Mouse (Mus musculus) layer of hippocampus, postnatal 14 days (tissue): Measurements from ENCODE around the gene Slx. TPM values are rescaled to one million over a fixed set of nuclear protein-coding genes. Genes with fewer than 3 reads are reported as not detected.
"Not testable (repeated sequence)": the region's sequence is repeated elsewhere in the genome, so short reads cannot be mapped to it uniquely, and the experiment has no call there.

Source experiments
- DNase-seq, 2 experiments: peaks; one replicate each; pipeline ENCODE4 v3.0.0; 2021 to 2022; ENCODE audit warnings: low spot score in 2 of 2, mixed read lengths in 1 of 2
- long read RNA-seq, 2 experiments: library from polyadenylated mRNA; stranded (forward); transcript quantifications; one replicate each; pipeline ENCODE4 v2.0.0; 2021
- microRNA-seq, 2 experiments: library from miRNA; unstranded; fragments of <30 nt; microRNA quantifications; one replicate each; pipeline ENCODE4 v1.2.0; 2021
- total RNA-seq, 2 experiments: library from RNA; stranded (reverse); gene quantifications; 2 replicates each; pipeline ENCODE4 v1.2.3; 2021

Slx gene
- total RNA-seq = not detected
- long read RNA-seq, experiment 1 = 0 reads
- long read RNA-seq, experiment 2 = 0 reads

DNA sequence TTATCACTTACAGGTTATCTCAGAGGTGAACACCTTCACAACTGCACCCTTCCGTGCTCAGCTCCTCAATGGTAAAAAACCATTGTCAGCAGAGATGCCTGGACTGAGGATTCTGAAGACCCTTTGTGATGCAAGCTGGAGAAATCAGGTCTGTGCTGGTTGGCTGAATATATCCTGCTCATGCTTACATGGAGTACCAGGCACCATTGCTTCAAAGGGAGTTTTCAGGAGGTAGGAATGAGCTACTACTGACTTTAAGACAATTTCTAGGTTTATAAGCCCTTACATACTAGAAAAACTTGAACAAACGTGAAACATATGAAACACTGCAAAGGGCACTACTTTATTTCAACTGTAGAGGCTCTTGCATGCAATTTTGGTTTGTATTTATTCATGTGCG, at the start of gene Slx:
Slx (minus strand) TSS at position 101 of the 400 bp plus-strand sequence.
- not testable (repeated sequence) for DNase-seq

Small RNA genes lying within 50 kb of the gene (microRNA-seq; reads per million reads assigned to microRNA genes)
- gene Gm27341 = 0 reads per million in 2 experiments

Other genes starting within 250 kb of the Slx start
- not detected for gene Gm2030, start 235.5 kb downstream of the Slx start, total RNA-seq
- not detected for gene Gm14525, start 157.1 kb upstream of the Slx start, total RNA-seq